Mouse (Mus musculus): ENCODE data around the gene Bpifb1. TPM values are rescaled to one million over a fixed set of nuclear protein-coding genes. Genes with fewer than 3 reads are reported as not detected.
"Not testable (repeated sequence)": the region's sequence is repeated elsewhere in the genome, so short reads cannot be mapped to it uniquely, and the experiment has no call there.

Gene Bpifb1
- polyA plus RNA-seq, 1 experiment from 2014 or later = not detected

DNA sequence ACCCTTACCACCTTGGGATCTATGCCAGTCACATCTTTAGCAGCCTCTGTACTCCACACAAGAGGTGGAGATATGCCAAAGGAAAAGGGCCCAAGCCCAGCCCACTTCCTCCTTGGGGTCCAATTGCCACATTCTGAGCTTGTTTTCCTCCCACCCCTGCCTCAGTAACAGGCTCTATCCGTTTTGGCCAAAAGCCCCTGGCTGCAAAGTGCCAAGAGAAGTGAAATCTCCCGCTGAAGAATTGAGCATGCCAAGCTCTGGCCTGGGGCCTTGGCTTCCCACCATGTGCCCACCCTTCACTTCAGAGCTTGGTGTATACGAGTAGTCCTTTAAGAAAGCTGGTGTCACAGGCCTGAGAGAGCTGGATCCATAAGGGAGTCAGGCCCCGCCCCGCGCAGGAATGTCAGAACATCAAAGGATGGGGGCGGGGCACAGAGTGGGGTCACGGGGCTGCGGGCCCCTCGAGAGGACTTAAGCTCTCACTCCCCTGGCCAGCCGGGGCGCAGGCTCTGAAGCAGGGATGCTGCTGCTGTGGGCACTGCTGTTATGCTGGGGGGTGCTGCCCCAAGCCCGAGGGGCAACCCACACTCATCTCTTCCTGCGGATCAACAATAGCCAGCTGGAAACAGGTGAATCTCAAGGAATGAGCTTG is 32.8 kb downstream of the Bpifb1 start, which contains the start of gene Bpifb5:
Bpifb5 (plus strand) TSS at position 478 of the 652 bp plus-strand sequence.
- Histone ChIP-seq H3K27me3 (ENCODE audit: control insufficient read depth, insufficient read depth, low read length) (no peaks in the 10 kb centered on the region), H3K4me1 (ENCODE audit: control insufficient read depth, insufficient read depth, low read length) (peaks cover 10% of the 10 kb centered on the region), H3K36me3 (ENCODE audit: control insufficient read depth, insufficient read depth, low read length) (no peaks in the 10 kb centered on the region), H3K9ac (ENCODE audit: low read depth, low read length) (no peak within 1 kb of the TSS), H3K4me3 (ENCODE audit: low read length) (no peak within 1 kb of the TSS), H3K4me2 (replicated peaks; ENCODE audit: low read depth, low read length) (peak within 1 kb of the TSS; percentile 31), H3K9me3 (ENCODE audit: control insufficient read depth, low read length) (no peaks in the 10 kb centered on the region), H3K27ac (ENCODE audit: low read depth, low read length) (0 out of 2 replicates have a peak within 1 kb of the TSS, but pooled peaks have one; percentile 14)
- peak; percentile 86 for ATAC-seq (ENCODE audit: low FRiP score, low TSS enrichment)
- 1% methylated on average over 14 of the region's 14 CpGs for WGBS

DNA sequence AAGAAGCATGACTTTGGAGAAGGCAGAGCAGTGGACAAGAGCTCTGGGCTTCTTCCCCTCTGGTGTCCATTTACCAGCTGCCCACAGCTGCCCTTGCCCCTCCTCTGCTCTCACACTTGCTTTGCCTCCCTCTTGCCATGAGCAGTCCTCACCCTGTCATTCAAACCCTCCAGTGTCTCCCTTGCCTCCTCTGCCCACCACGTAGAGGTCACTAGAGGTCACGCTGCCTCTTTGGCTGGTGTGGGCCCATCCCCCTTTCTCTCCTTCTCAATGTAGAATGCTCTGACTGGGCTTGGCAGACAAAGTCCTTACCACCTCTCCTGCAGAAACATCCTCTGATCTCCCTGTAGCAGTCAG is 33.3 kb downstream of the Bpifb1 start:
- ATAC-seq (ENCODE audit: low FRiP score, low TSS enrichment) = peak; percentile 80
- Histone ChIP-seq H3K27ac (ENCODE audit: low read depth, low read length) (0 out of 2 replicates have a peak overlapping the region, but pooled peaks have one; percentile 14), H3K9ac (ENCODE audit: low read depth, low read length) (no peak overlapping the region), H3K9me3 (ENCODE audit: control insufficient read depth, low read length) (no peaks in the 10 kb centered on the region), H3K4me2 (replicated peaks; ENCODE audit: low read depth, low read length) (peak overlapping the region; percentile 31; the same call in 1 of the 2 replicates), H3K36me3 (ENCODE audit: control insufficient read depth, insufficient read depth, low read length) (no peaks in the 10 kb centered on the region), H3K4me1 (ENCODE audit: control insufficient read depth, insufficient read depth, low read length) (peaks cover 10% of the 10 kb centered on the region), H3K4me3 (ENCODE audit: low read length) (no peak overlapping the region), H3K27me3 (ENCODE audit: control insufficient read depth, insufficient read depth, low read length) (no peaks in the 10 kb centered on the region)
- 6% methylated on average over 2 of the region's 2 CpGs for WGBS

DNA sequence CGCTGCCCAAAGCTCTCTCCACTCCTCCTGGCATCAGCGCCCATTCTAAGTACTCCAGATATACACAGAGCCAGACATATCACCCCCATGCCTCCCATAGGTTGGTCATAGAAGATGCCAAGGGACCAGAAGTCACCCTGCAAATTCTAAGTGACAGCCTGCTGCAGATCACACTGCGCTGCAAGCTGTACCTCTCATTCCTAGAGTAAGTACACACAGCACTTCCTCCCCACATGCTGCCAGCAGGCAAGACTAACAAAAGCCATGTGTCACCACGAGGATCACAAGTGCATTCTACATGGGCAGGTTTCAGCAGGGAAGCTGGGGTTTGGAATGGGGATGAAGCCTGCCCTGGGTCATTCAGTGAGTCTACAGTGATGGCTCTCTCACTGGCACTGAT is 36.4 kb downstream of the Bpifb1 start:
- Histone ChIP-seq H3K4me2 (replicated peaks; ENCODE audit: low read depth, low read length) (no peak overlapping the region), H3K4me3 (ENCODE audit: low read length) (no peak overlapping the region), H3K27ac (ENCODE audit: low read depth, low read length) (no peak overlapping the region), H3K9me3 (ENCODE audit: control insufficient read depth, low read length) (no peaks in the 10 kb centered on the region), H3K4me1 (ENCODE audit: control insufficient read depth, insufficient read depth, low read length) (peaks cover 10% of the 10 kb centered on the region), H3K9ac (ENCODE audit: low read depth, low read length) (no peak overlapping the region), H3K36me3 (ENCODE audit: control insufficient read depth, insufficient read depth, low read length) (no peaks in the 10 kb centered on the region), H3K27me3 (ENCODE audit: control insufficient read depth, insufficient read depth, low read length) (no peaks in the 10 kb centered on the region)
- WGBS = 69% methylated on average over 4 of the region's 4 CpGs
- ATAC-seq (ENCODE audit: low FRiP score, low TSS enrichment) = no peak

DNA sequence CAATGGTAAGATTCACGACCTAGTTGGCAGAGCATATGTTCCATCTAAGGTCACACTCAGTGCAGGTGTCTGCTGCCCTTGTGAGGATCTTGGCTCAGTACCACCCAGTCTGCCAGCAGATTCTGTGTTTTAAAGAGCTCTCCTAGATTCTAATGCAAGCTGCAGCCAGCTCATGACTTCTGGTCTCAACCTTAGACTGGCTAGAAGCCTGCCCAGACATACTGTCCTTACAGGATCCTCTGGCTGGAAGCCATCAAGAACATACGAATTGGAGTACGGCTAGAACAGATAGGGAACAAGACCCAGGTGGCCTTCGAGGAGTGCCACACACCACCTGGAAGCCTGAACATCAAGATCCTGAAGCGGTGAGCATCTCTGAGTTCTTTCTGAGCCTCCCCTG is 37.2 kb downstream of the Bpifb1 start:
- H3K4me3 ChIP-seq (ENCODE audit: low read length) = no peak overlapping the region
- no peak overlapping the region for H3K27ac ChIP-seq (ENCODE audit: low read depth, low read length)
- no peak overlapping the region for H3K9ac ChIP-seq (ENCODE audit: low read depth, low read length)
- no peaks in the 10 kb centered on the region for H3K9me3 ChIP-seq (ENCODE audit: control insufficient read depth, low read length)
- peaks cover 9% of the 10 kb centered on the region for H3K4me1 ChIP-seq (ENCODE audit: control insufficient read depth, insufficient read depth, low read length)
- no peak for ATAC-seq (ENCODE audit: low FRiP score, low TSS enrichment)
- H3K4me2 ChIP-seq (replicated peaks; ENCODE audit: low read depth, low read length) = no peak overlapping the region
- no peaks in the 10 kb centered on the region for H3K36me3 ChIP-seq (ENCODE audit: control insufficient read depth, insufficient read depth, low read length)
- no peaks in the 10 kb centered on the region for H3K27me3 ChIP-seq (ENCODE audit: control insufficient read depth, insufficient read depth, low read length)
- 89% methylated on average over 5 of the region's 5 CpGs for WGBS

DNA sequence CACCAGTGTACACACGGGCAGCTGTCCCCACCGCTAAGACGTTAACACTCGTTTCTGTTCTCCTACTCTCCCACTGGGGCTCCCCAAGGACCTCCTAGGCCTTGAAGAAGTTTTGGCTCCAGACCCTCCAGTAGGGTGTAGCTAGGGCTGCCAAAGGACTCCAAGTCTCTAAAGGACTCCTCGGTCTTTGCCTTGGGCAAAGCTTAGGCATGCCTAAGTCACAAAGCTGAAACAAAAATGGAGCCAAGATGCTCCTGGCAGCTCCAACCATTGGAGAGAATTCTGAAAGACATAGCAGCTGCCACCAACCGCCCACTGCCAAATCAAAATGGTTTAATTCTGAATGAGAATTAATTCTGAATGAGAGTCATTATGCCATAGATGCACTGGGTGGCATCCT is 42.8 kb downstream of the Bpifb1 start:
- no peak overlapping the region for H3K4me2 ChIP-seq (replicated peaks; ENCODE audit: low read depth, low read length)
- H3K27me3 ChIP-seq (ENCODE audit: control insufficient read depth, insufficient read depth, low read length) = no peaks in the 10 kb centered on the region
- H3K27ac ChIP-seq (ENCODE audit: low read depth, low read length) = no peak overlapping the region
- H3K4me3 ChIP-seq (ENCODE audit: low read length) = no peak overlapping the region
- ATAC-seq (ENCODE audit: low FRiP score, low TSS enrichment) = no peak
- no peak overlapping the region for H3K9ac ChIP-seq (ENCODE audit: low read depth, low read length)
- no peaks in the 10 kb centered on the region for H3K9me3 ChIP-seq (ENCODE audit: control insufficient read depth, low read length)
- no peaks in the 10 kb centered on the region for H3K36me3 ChIP-seq (ENCODE audit: control insufficient read depth, insufficient read depth, low read length)
- H3K4me1 ChIP-seq (ENCODE audit: control insufficient read depth, insufficient read depth, low read length) = no peaks in the 10 kb centered on the region
- 91% methylated on average over 6 of the region's 6 CpGs for WGBS

DNA sequence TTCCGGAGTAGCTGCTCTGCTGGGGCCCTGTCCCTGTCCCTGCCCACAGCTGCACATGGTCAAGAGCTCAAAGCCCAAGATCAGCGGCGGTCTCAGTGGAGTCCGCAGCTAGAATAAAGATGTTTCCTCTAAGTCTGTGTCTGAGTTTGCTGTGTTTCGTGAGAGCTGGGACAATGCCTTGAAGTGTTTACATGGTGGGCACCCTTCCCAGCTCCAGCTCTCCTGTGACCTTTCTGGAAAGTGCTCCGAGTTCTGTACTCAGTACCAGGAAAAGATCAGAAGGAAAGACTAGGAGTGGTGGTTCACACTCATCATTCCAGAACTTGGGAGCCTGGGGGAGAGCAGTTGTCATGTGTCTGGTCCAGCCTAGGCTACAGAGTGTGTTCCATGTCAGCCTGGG is 50.2 kb downstream of the Bpifb1 start:
- H3K36me3 ChIP-seq (ENCODE audit: control insufficient read depth, insufficient read depth, low read length) = no peaks in the 10 kb centered on the region
- no peak overlapping the region for H3K4me3 ChIP-seq (ENCODE audit: low read length)
- H3K27me3 ChIP-seq (ENCODE audit: control insufficient read depth, insufficient read depth, low read length) = no peaks in the 10 kb centered on the region
- no peaks in the 10 kb centered on the region for H3K4me1 ChIP-seq (ENCODE audit: control insufficient read depth, insufficient read depth, low read length)
- no peak overlapping the region for H3K4me2 ChIP-seq (replicated peaks; ENCODE audit: low read depth, low read length)
- WGBS = 86% methylated on average over 6 of the region's 6 CpGs
- H3K27ac ChIP-seq (ENCODE audit: low read depth, low read length) = no peak overlapping the region
- no peaks in the 10 kb centered on the region for H3K9me3 ChIP-seq (ENCODE audit: control insufficient read depth, low read length)
- no peak overlapping the region for H3K9ac ChIP-seq (ENCODE audit: low read depth, low read length)
- no peak for ATAC-seq (ENCODE audit: low FRiP score, low TSS enrichment)

DNA sequence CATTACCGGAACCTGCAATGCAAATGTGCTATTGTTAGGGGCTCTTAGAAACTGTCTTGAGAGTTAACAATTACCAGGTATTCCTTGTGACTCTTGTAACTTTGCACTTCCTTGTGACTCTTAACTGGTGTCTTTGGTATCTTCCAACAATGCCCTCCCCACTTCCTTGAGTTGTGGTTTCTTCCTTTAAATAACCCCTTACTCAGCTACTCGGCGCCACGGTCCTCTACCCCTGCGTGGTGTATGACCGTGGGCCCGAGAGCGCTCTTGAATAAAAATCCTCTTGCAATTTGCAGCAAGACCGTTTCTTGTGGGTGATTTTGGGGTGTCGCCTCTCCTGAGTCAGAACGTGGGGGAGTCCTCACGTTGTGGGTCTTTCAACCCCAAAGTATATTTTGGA is 52.1 kb downstream of the Bpifb1 start:
- not testable (repeated sequence) for H3K4me1 ChIP-seq (ENCODE audit: control insufficient read depth, insufficient read depth, low read length); H3K9ac ChIP-seq (ENCODE audit: low read depth, low read length); H3K4me2 ChIP-seq (replicated peaks; ENCODE audit: low read depth, low read length); H3K36me3 ChIP-seq (ENCODE audit: control insufficient read depth, insufficient read depth, low read length); H3K27me3 ChIP-seq (ENCODE audit: control insufficient read depth, insufficient read depth, low read length); H3K4me3 ChIP-seq (ENCODE audit: low read length); H3K27ac ChIP-seq (ENCODE audit: low read depth, low read length); H3K9me3 ChIP-seq (ENCODE audit: control insufficient read depth, low read length); ATAC-seq (ENCODE audit: low FRiP score, low TSS enrichment)
- WGBS = 91% methylated on average over 11 of the region's 12 CpGs

DNA sequence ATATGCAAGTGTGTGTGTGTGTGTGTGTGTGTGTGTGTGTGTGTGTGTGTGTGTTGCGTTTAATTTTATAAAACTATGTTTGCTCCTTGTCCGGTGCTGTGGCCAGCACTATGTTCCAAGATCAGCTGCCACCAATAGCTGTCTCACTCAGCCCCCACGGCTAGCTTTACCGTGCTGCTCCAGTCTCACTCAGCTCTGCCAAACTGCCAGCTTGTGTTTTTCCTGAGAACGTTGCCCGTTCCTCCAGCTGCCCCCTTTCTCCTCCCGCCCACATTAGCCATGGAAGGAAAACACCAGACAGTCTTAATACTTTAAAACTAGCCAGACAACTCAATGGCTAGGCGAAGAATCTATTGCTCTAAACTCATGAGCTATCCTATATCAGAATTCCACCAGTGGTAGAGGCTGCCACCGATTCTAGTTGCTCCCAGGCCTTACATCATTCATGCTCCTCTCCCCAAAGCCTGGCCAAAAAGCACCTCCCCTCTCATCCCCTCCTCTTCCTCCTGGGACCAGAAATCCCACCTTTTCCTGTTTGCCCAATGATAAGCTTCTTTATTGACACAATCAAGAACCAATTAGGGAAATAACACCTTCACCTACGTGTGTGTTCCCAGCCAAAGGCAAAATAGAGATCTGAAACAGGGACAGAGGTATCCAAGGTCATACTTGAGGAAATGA is 52.9 kb downstream of the Bpifb1 start:
- ATAC-seq (ENCODE audit: low FRiP score, low TSS enrichment) = no peak
- Histone ChIP-seq H3K4me1 (ENCODE audit: control insufficient read depth, insufficient read depth, low read length) (no peaks in the 10 kb centered on the region), H3K36me3 (ENCODE audit: control insufficient read depth, insufficient read depth, low read length) (no peaks in the 10 kb centered on the region), H3K9me3 (ENCODE audit: control insufficient read depth, low read length) (no peaks in the 10 kb centered on the region), H3K27me3 (ENCODE audit: control insufficient read depth, insufficient read depth, low read length) (no peaks in the 10 kb centered on the region), H3K4me2 (replicated peaks; ENCODE audit: low read depth, low read length) (no peak overlapping the region), H3K4me3 (ENCODE audit: low read length) (no peak overlapping the region), H3K9ac (ENCODE audit: low read depth, low read length) (no peak overlapping the region), H3K27ac (ENCODE audit: low read depth, low read length) (no peak overlapping the region)
- WGBS = 91% methylated on average over 10 of the region's 10 CpGs

DNA sequence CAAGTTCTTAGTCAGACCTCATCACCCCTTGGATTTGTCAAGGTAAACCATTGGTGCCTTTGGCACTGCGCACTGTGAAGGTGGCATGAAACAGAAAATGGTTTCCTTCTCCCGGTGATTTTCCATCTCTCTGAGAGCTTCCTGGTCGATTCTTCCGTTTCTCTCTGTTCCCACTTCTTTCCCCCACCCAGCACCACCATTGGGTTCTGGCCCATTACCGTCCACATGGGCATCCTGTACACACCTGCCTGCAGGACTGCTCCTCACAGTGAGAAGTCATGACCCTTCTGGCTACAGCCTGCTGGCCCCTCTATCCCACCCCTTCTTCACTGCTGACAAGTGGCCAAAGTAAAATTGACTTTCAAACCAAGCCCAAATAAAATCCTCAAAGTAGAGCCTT is 54.7 kb downstream of the Bpifb1 start:
- Histone ChIP-seq H3K36me3 (ENCODE audit: control insufficient read depth, insufficient read depth, low read length) (no peaks in the 10 kb centered on the region), H3K4me3 (ENCODE audit: low read length) (no peak overlapping the region), H3K9ac (ENCODE audit: low read depth, low read length) (no peak overlapping the region), H3K4me2 (replicated peaks; ENCODE audit: low read depth, low read length) (no peak overlapping the region), H3K9me3 (ENCODE audit: control insufficient read depth, low read length) (no peaks in the 10 kb centered on the region), H3K4me1 (ENCODE audit: control insufficient read depth, insufficient read depth, low read length) (no peaks in the 10 kb centered on the region), H3K27ac (ENCODE audit: low read depth, low read length) (no peak overlapping the region), H3K27me3 (ENCODE audit: control insufficient read depth, insufficient read depth, low read length) (no peaks in the 10 kb centered on the region)
- WGBS = 89% methylated on average over 5 of the region's 5 CpGs
- ATAC-seq (ENCODE audit: low FRiP score, low TSS enrichment) = no peak
